Mouse (Mus musculus): ENCODE measurements around the gene Col26a1. TPM values are rescaled to one million over a fixed set of nuclear protein-coding genes. Genes with fewer than 3 reads are reported as not detected.

Col26a1 gene
- total and polyA plus RNA-seq, 3 experiments = 0.72 TPM; not detected in 2

GRCm38 (mm10) chr5:136820911-136821310 is 62.1 kb downstream of the Col26a1 start:
- Histone ChIP-seq H3K27me3 (replicated peaks) (peaks cover 34% of the 10 kb centered on the region), H3K9me3 (replicated peaks; ENCODE audit: low read length) (peaks cover 14% of the 10 kb centered on the region), H3K4me2 (ENCODE audit: insufficient read depth, low read depth, poor library complexity, severe bottlenecking) (no peak overlapping the region), H3K9ac (ENCODE audit: insufficient read depth, low read depth) (no peak overlapping the region), H3K27ac (ENCODE audit: insufficient read depth, low read depth) (no peak overlapping the region), H3K4me1 (ENCODE audit: control insufficient read depth in 1 of 2, insufficient read depth in 2 of 2) (no peaks in the 10 kb centered on the region), H3K36me3 (replicated peaks in 1 of 2; ENCODE audit: control insufficient read depth in 1 of 2, insufficient read depth in 1 of 2, low read length in 1 of 2) (no peaks in the 10 kb centered on the region), H3K79me2 (replicated peaks; ENCODE audit: control insufficient read depth, extremely low read depth, insufficient read depth, poor library complexity, severe bottlenecking) (no peaks in the 10 kb centered on the region), H3K4me3 (replicated peaks in 1 of 3; ENCODE audit: low read depth in 2 of 3, low read length in 2 of 3, poor library complexity in 1 of 3) (no peak overlapping the region)
- dilution Hi-C loops (cut with MboI; ENCODE audit: extremely low pct_ligation_motif_present, extremely low pct_unique_long_range_greater_than_20kb, low sequenced_read_pairs) (no loop called here), in situ Hi-C loops (cut with MboI; ENCODE audit: low pct_ligation_motif_present, low pct_unique_long_range_greater_than_20kb, low sequenced_read_pairs) (no loop called here)
- no peak for DNase-seq (ENCODE audit: extremely low read depth)
- TF ChIP-seq MYC (IDR thresholded peaks at IDR 0.05; ENCODE audit: low read depth, low read length) (no peak), JUND (conservative IDR thresholded peaks at IDR 0.05; ENCODE audit: low read depth, low read length) (no peak), ETS1 (conservative IDR thresholded peaks at IDR 0.05; ENCODE audit: low read depth, low read length) (no peak), USF2 (conservative IDR thresholded peaks at IDR 0.05; ENCODE audit: low read depth, low read length) (no peak)

DNA sequence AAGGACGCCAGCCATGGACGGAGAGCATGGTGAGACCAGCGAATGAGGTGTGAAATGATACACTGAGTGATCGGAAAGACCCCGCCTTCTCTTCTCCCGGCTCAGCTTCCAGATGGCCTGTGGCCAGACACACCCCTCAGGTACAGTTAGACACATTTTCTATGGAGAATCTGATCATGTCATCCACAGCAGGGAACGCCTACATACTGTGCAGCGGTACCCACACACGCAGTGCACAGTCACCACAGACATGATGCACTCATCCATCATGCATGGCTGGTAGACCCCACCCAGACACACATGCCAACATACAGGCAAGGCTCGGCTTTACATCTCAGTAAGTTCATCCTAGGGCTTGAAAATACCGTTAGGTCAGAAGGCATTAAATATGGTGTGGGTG is 63.3 kb downstream of the Col26a1 start:
- H3K79me2 ChIP-seq (replicated peaks; ENCODE audit: control insufficient read depth, extremely low read depth, insufficient read depth, poor library complexity, severe bottlenecking) = no peaks in the 10 kb centered on the region
- TF ChIP-seq TBP (conservative IDR thresholded peaks at IDR 0.05; ENCODE audit: low read depth, low read length) (no peak), PAX5 (IDR thresholded peaks at IDR 0.05; ENCODE audit: low read length) (no peak), SMC3 (IDR thresholded peaks at IDR 0.05; ENCODE audit: low read depth, low read length) (no peak), EP300 (IDR thresholded peaks at IDR 0.05; ENCODE audit: low read length) (no peak), ZMIZ1 (IDR thresholded peaks at IDR 0.05; ENCODE audit: low read depth, low read length) (no peak), USF2 (conservative IDR thresholded peaks at IDR 0.05; ENCODE audit: low read depth, low read length) (no peak), MYC (IDR thresholded peaks at IDR 0.05; ENCODE audit: low read depth, low read length) (no peak), NRF1 (IDR thresholded peaks at IDR 0.05; ENCODE audit: low read depth, low read length) (no peak), USF1 (IDR thresholded peaks at IDR 0.05; ENCODE audit: low read depth, low read length) (no peak), GABPA (IDR thresholded peaks at IDR 0.05; ENCODE audit: insufficient replicate concordance, low read depth, low read length) (no peak)
- dilution Hi-C loops (cut with MboI; ENCODE audit: extremely low pct_ligation_motif_present, extremely low pct_unique_long_range_greater_than_20kb, low sequenced_read_pairs) (no loop called here), in situ Hi-C loops (cut with MboI; ENCODE audit: low pct_ligation_motif_present, low pct_unique_long_range_greater_than_20kb, low sequenced_read_pairs) (no loop called here)
- peaks cover 19% of the 10 kb centered on the region for H3K9me3 ChIP-seq (replicated peaks; ENCODE audit: low read length)
- H3K4me3 ChIP-seq (replicated peaks in 1 of 3; ENCODE audit: low read depth in 2 of 3, low read length in 2 of 3, poor library complexity in 1 of 3) = no peak overlapping the region
- no peak overlapping the region for H3K27ac ChIP-seq (ENCODE audit: insufficient read depth, low read depth)
- DNase-seq (ENCODE audit: extremely low read depth) = no peak
- no peaks in the 10 kb centered on the region for H3K36me3 ChIP-seq (replicated peaks in 1 of 2; ENCODE audit: control insufficient read depth in 1 of 2, insufficient read depth in 1 of 2, low read length in 1 of 2)
- H3K9ac ChIP-seq (ENCODE audit: insufficient read depth, low read depth) = no peak overlapping the region
- peaks cover 22% of the 10 kb centered on the region for H3K27me3 ChIP-seq (replicated peaks)
- no peaks in the 10 kb centered on the region for H3K4me1 ChIP-seq (ENCODE audit: control insufficient read depth in 1 of 2, insufficient read depth in 2 of 2)
- H3K4me2 ChIP-seq (ENCODE audit: insufficient read depth, low read depth, poor library complexity, severe bottlenecking) = no peak overlapping the region

DNA sequence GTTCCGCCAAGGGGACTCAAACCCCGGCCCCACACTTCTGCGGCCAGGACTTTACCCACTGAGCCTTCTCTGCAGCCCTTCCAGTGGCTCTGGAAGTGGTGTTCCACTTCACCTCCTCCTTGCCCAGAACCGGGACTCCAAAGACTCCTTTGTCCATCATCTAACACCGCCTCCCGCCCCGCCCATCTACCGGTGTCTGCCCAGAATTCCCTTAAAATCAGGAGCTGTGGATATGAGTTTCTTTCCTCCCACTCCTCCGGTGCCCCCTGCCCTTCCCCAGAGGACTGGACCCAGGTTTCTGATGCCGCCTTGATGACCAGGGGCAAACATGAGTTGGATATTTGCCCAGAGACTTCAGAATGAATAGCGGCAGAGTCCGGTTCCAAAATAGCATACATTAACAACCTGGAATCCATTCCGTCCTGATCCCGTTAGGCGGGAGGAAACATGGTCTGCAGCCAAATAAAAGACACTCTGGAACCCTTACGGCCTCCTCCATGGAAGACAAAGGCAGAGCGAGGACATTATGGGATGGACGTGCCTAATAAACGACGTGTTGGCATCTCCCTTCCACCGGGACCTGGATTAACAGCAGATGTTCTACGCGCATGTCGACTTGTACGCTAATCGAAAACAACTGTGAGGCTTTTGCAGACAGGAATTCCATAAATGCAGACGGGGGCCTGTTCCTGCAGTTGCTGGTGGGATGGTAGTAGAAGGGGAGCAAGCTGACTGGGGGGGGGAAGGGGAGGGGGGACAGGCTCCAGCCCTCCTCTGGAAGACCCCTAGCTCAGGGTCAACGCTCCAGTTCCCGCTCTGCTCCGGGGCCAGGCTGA is 72.3 kb downstream of the Col26a1 start:
- in situ Hi-C loops (cut with MboI; ENCODE audit: low pct_ligation_motif_present, low pct_unique_long_range_greater_than_20kb, low sequenced_read_pairs) = no loop called here
- dilution Hi-C loops (cut with MboI; ENCODE audit: extremely low pct_ligation_motif_present, extremely low pct_unique_long_range_greater_than_20kb, low sequenced_read_pairs) = no loop called here
- H3K27me3 ChIP-seq (replicated peaks) = peaks cover 70% of the 10 kb centered on the region
- no peak overlapping the region for H3K4me3 ChIP-seq (replicated peaks in 1 of 3; ENCODE audit: low read depth in 2 of 3, low read length in 2 of 3, poor library complexity in 1 of 3)
- no peak for DNase-seq (ENCODE audit: extremely low read depth)
- no peak overlapping the region for H3K4me2 ChIP-seq (ENCODE audit: insufficient read depth, low read depth, poor library complexity, severe bottlenecking)
- H3K9me3 ChIP-seq (replicated peaks; ENCODE audit: low read length) = peaks cover 7% of the 10 kb centered on the region
- no peaks in the 10 kb centered on the region for H3K36me3 ChIP-seq (replicated peaks in 1 of 2; ENCODE audit: control insufficient read depth in 1 of 2, insufficient read depth in 1 of 2, low read length in 1 of 2)
- no peaks in the 10 kb centered on the region for H3K79me2 ChIP-seq (replicated peaks; ENCODE audit: control insufficient read depth, extremely low read depth, insufficient read depth, poor library complexity, severe bottlenecking)
- no peaks in the 10 kb centered on the region; a peak in 1 of 4 replicates for H3K4me1 ChIP-seq (ENCODE audit: control insufficient read depth in 1 of 2, insufficient read depth in 2 of 2)
- H3K9ac ChIP-seq (ENCODE audit: insufficient read depth, low read depth) = no peak overlapping the region
- H3K27ac ChIP-seq (ENCODE audit: insufficient read depth, low read depth) = no peak overlapping the region
- TF ChIP-seq EP300 (IDR thresholded peaks at IDR 0.05; ENCODE audit: low read length) = no peak
- no peak for TF ChIP-seq RAD21 (IDR thresholded peaks at IDR 0.05; ENCODE audit: low read depth, low read length)
- TF ChIP-seq JUN (IDR thresholded peaks at IDR 0.05; ENCODE audit: insufficient read depth, low read depth, low read length) = no peak
- TF ChIP-seq CHD2 (IDR thresholded peaks at IDR 0.05; ENCODE audit: low read length) = no peak
- TF ChIP-seq POLR2AphosphoS2 (IDR thresholded peaks at IDR 0.05; ENCODE audit: low read depth, low read length) = no peak
- TF ChIP-seq ZKSCAN1 (IDR thresholded peaks at IDR 0.05; ENCODE audit: borderline replicate concordance, low read depth, low read length) = no peak
- no peak for TF ChIP-seq BHLHE40 (IDR thresholded peaks at IDR 0.05; ENCODE audit: low read depth, low read length)
- TF ChIP-seq MYC (IDR thresholded peaks at IDR 0.05; ENCODE audit: low read depth, low read length) = no peak
- TF ChIP-seq ZNF384 (IDR thresholded peaks at IDR 0.05; ENCODE audit: low read depth, low read length) = no peak
- TF ChIP-seq ELF1 (IDR thresholded peaks at IDR 0.05; ENCODE audit: low read depth, low read length) = no peak
- TF ChIP-seq POLR2A (IDR thresholded peaks at IDR 0.05; ENCODE audit: low read depth, low read length) = no peak
- no peak for TF ChIP-seq MXI1 (IDR thresholded peaks at IDR 0.05; ENCODE audit: low read depth, low read length)
- TF ChIP-seq USF1 (IDR thresholded peaks at IDR 0.05; ENCODE audit: low read depth, low read length) = no peak
- TF ChIP-seq SMC3 (IDR thresholded peaks at IDR 0.05; ENCODE audit: low read depth, low read length) = no peak
- TF ChIP-seq ZMIZ1 (IDR thresholded peaks at IDR 0.05; ENCODE audit: low read depth, low read length) = no peak
- TF ChIP-seq UBTF (IDR thresholded peaks at IDR 0.05; ENCODE audit: low read depth, low read length) = no peak
- TF ChIP-seq GABPA (IDR thresholded peaks at IDR 0.05; ENCODE audit: insufficient replicate concordance, low read depth, low read length) = no peak
- no peak for TF ChIP-seq NELFE (IDR thresholded peaks at IDR 0.05; ENCODE audit: low read depth, low read length)
